Mouse (Mus musculus) T-cell, adult 2 months (primary cell): ENCODE results near the gene Ceacam5.

ENCODE experiments used
- DNase-seq: peaks from one replicate; pipeline ENCODE4 v3.0.0; 2022; ENCODE audit warnings: low spot score

The Ceacam5 gene

DNA sequence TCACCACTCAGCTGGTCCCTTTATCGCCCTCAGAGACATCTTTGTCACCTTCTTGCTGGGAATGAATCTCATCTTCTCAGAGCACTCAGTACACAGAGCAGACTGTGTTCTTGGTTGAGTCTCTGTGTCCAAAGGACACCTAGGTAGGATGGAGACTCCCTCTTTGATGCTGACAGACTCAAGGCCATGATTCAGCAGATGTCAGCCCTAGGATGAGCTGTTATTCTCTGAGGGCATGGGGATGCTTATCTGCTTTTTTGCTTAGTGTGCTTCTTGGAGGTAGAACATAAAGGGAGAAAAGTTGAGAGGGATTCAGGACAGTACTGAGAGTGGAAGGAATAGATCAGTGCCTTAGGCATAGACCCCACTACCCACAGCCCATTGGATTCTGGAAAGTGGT, at the start of gene Ceacam5:
TSS of gene Ceacam5 (plus strand) at position 301 of the 400 bp plus-strand sequence.
- no peak for DNase-seq
